Mouse (Mus musculus) gastrocnemius, adult 8-10 months (tissue): Measurements from ENCODE around the gene Opcml. TPM values are rescaled to one million over a fixed set of nuclear protein-coding genes. Genes with fewer than 3 reads are reported as not detected.

Experiments used
- DNase-seq, 2 experiments: peaks; one replicate each; pipeline ENCODE4 v3.0.0; 2022; ENCODE audit warnings: low spot score in 2 of 2
- total RNA-seq, 4 experiments: library from RNA; stranded (reverse); gene quantifications; 2 replicates each; pipeline ENCODE4 v1.2.4; 2022

Gene Opcml
- total RNA-seq, 4 experiments from 2014 or later = 0.97 to 1.8 (median 1.2) TPM

GRCm38 (mm10) chr9:28499841-28500794 lies 709.5 kb downstream of the Opcml start:
- DNase-seq = no peak

GRCm38 (mm10) chr9:28513905-28514304 lies 723.3 kb downstream of the Opcml start:
- no peak for DNase-seq

- no peak for DNase-seq
Measured at GRCm38 (mm10) chr9:28533191-28533590, 742.6 kb downstream of the Opcml start.

DNA sequence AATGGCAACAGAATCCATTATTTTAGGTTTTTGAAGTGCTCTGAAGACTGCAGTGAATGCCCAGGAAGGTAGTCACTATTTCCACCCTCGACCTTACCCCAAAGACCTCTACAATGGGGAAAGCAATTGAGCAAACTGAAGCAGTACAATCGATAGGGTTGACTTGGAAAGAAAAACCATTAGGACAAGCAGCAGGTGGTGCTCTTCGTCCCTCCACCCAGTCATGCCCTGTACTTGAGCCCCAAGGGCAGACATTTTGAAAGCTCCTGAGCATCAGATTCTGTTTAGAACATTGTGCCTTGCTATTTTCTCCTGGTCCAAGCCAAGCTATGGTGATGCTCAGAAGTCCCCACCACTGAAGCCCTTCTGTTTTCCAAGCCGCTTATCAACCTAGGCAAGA lies 744.4 kb downstream of the Opcml start:
- no peak for DNase-seq

DNA sequence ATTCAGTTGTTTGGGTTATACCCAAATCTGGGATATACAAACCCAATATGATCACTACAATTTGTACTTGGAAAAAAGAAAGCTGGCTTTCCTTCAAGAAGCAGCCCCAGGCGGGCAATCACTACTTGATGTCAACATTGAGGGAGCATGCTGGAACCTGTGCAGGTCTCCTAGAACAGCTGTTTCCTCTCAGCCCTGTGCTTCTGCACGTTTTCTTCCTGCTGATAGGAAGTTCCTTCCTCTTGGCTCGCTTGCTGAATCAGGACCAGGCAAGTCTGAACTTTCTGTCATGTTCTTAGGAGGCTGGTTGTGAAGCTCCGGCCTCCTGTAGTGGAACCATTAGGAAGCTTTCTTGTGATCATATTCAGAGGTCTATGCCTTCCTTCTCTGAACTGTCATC lies 746.1 kb downstream of the Opcml start:
- no peak for DNase-seq

DNA sequence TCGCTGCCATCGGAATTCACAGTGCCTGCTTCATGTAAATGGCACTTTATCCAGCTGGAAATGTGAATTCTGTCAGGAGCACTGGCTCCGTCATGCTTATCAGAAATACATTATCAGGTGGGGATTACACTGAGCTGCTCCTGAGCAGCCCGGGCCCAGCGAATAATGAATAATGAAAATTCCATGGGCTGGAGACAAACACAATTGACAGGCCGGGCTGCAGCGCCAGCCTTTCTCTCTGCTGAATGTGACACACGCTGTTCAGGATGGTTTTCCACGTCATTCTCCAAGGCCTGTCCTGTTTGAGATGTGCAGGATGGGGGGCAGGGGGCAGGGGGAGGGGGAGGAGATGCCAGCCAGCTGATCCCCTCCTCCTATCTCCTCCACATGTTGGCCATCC lies 757.6 kb downstream of the Opcml start:
- DNase-seq = no peak

DNA sequence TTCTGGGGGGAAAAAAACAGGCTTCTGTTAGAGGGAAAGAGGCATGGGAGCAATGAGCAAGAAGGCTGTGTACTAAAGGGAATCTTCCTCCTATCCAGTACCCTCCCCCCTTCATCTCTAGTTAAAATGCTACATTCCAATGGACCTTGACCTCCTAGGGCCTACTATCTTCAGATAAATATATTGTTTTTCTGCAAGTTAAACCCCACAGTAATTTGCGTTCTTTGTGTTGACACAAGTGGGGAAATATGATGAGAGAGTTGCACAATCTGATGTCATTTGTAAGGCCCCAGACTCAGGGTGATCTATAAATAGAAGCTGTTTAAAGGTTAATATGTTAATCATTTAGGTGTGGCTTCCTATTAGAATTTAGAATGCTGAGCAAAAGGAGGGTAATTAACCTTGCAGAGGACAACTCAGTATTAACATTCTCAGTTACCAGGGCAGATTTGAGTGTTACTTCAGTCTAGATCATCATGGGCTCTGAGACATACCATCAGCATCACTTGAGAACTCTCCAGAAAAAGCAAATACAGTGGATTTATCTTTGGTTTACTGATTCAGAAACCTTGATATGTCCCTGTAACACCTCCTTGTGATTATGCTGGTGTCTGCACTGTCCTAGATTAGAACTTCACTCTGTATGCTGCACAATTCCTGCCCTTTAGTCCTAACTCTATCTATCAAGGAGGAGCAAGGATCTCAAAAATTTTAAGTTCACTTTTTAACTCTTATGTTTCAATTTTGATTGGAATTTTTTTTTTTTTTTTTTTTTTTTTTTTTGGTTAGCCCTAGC lies 762.0 kb downstream of the Opcml start:
- no peak for DNase-seq

DNA sequence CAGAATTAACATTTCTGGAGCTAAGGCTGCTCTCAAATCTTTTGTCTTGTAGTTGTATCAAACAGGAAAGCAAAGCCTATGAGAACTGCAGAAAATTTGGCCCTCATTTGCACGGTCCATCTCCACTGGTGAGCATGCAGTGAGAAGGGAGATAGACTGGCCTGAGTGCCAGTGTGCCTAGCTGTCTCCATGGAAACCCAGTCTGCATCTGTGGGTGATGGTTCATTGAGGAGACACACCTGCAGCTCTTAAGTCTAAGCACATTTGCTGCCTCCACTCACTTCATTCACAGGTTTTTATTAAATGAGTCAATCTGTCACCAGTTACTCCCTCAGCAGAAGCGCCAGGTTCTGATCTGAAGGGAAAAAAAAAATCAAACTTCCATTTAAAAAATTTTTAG lies 768.1 kb downstream of the Opcml start:
- no peak for DNase-seq

- no peak for DNase-seq
Measured at GRCm38 (mm10) chr9:28561761-28562160, 771.2 kb downstream of the Opcml start.

- DNase-seq = no peak
Measured at GRCm38 (mm10) chr9:28563066-28563683, 772.6 kb downstream of the Opcml start.

DNA sequence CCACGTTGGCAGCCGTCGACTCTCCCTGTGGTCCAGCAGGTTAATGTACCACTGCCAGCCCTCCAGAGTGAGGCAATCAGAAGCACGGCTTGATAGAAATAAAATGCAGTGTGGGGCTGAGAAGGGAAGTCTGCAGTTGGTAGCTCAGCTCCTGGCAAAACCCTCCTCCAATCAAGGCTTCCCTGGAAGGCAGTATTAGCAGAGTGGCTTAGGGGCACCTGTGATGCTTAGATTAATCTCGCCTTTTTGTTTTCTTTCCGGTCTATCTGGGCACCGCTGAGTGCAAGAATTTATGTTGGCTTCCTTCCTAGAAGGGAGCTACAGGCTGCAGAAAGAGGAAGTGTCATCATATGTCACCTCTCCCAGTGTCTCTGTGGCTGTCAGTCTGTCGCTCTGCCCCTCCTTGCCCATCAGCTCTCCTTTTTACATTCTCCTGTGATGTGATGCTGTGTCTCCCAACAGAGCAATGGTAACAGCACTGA lies 778.5 kb downstream of the Opcml start:
- no peak for DNase-seq

DNA sequence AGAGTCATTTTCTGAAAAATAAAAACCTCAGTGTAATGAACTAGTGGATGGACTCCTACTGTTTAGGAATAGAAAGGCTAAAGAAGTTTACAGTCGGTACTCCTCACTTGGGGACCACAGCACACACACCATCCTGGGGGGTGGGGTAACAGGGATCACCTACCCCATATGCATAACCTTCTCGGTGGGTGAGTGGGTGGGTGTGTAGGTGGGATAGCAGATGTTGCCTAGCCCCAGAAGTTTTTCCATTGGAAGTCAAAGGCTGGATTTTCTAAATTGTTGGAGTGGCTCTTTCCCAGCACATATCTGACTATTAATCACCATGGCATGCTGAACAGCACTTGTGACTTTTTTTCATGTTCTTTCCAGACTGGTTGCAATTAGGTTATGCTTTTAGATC lies 779.2 kb downstream of the Opcml start:
- DNase-seq = no peak

DNA sequence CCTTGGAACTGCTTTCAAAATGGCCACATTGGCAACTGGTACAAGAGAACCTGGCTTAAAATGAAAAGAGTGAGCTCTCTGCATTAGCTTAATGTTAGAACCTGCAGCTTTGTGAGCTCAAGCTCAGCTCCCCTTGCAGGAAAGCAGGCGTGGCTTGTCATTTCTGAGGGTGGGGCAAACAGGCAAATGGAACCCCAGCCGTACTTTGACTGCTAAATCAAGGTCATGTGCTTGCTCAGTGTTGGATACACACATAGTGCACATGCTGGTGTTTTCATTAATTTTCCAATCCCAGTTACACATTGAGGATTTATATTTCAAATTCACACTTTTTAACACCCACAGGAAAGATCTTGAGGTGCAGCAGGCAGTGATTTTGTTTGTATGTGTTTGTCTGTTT lies 781.1 kb downstream of the Opcml start:
- DNase-seq = no peak

DNA sequence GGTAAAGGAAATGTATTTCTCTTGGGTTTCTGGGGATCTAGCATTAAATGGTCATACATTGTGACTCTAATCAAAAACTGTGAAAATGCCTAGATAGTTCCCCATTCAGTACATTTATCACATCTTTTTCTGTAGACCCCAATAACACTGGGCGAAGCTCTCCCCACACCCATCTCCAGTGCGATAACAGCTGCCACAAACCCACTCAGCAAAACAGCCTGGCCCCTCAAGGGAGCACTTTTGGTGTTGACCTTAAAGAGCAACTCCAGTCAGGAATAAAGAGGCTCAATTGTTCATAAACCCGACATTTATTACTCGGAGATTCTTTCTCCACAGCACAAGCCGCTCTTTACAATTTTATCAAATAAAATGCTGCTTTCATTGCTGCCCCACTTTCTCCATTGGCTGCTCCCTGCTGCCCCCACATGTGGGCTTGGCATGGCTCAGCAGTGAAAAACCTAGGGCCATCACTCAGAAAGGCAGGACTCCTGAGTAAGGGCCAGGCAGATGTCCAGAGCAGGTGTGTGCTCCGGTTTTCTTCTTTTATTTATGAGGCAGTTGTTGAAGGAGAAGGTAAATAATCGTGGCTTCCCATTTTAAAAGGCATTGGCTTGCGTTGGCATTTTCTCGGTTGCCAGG lies 781.7 kb downstream of the Opcml start:
- no peak for DNase-seq

GRCm38 (mm10) chr9:28578730-28579129 lies 788.2 kb downstream of the Opcml start:
- DNase-seq = no peak

DNA sequence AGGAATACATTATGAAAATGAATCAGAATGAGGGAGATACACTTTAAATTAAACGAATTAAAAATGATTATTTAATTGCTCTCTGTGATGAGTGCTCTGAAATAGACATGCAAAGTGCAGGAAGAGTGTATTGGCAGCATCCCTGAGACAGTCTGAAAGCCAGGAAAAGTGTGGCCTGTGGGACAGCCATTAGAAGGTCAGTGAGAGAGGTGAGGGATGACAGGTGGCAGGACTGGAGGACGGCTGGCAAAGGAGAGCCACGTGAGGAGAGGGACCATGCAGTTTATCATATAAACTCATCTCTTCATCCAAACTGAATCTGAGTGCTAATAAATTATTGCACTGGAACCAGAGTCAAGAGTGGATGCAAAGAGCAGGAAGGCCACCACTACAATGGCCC lies 796.7 kb downstream of the Opcml start:
- no peak for DNase-seq

GRCm38 (mm10) chr9:28587857-28588388 lies 797.3 kb downstream of the Opcml start:
- no peak for DNase-seq

- no peak for DNase-seq
Measured at GRCm38 (mm10) chr9:28588488-28588887, 797.9 kb downstream of the Opcml start.

- no peak for DNase-seq
Measured at GRCm38 (mm10) chr9:28592208-28592607, 801.6 kb downstream of the Opcml start.

DNA sequence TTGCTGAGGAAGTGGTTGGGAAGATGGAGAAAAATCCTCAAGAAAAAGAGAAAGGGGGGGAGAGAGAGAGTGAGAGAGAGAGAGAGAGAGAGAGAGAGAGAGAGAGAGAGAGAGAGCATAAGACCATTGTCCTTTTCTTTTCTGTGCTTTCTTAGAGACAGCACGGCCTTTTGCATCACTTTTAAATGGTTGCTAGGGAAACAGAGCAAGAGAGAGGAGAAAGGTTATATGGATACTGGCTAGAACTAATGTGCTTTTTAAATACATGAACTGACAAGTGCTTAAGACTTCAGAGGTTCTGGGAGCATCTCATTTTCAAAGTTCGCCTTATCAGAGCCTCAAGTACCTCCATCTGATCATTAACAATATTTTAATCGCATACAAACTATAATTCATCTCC lies 804.5 kb downstream of the Opcml start:
- no peak for DNase-seq

DNA sequence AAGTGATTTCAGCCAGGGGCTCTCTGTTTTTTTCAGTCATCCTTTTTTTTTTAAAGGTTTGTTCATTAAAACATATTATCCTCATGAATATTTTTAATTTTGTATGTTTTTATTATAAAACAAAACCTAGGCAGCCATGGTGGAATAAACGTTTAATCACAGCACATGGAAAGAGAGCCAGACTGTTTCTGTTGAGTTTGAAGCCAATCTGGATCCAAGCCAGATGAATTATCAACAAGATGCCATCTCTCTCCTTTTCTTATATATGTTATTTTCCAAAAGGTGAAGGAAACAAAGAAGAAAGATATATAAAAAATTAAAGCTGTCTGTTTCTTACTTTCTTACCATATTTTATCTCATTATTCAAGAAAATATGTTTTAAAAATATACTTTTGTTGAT lies 815.0 kb downstream of the Opcml start:
- DNase-seq = no peak
